Mouse (Mus musculus): ENCODE measurements around the gene Gnl3l. TPM values are rescaled to one million over a fixed set of nuclear protein-coding genes. Genes with fewer than 3 reads are reported as not detected.

The Gnl3l gene
- polyA plus RNA-seq, 1 experiment from 2014 or later, result 26.5 TPM

DNA sequence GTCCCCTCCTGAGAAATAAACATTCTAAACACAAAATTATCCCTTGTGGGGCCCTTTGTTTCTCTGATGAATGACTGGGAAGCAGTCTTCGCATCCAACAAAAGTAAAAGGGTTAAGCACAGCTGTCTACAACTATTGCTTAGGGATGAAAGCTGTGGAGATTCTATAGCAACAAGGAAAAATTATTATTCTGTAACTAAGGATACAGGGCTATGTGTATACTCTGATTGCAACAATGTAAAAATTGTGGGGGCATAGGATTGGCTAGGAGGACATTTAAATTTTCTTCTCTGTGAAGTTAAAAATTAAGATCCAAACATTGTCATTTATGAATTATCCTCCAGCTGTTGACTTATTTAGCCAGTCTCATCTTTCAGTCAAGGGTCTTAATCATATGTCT is 61.1 kb downstream of the Gnl3l start:
- Histone ChIP-seq H3K27me3 (peaks cover 6% of the 10 kb centered on the region; the same call in 1 of the 2 replicates), H3K36me3 (no peaks in the 10 kb centered on the region), H3K4me2 (replicated peaks) (peak overlapping the region; percentile 53), H3K27ac (0 out of 2 replicates have a peak overlapping the region, but pooled peaks have one; percentile 22), H3K4me1 (no peaks in the 10 kb centered on the region), H3K9ac (no peak overlapping the region), H3K4me3 (peak overlapping the region; percentile 24), H3K9me3 (no peaks in the 10 kb centered on the region)
- 77% methylated on average over 1 of the region's 1 CpGs for WGBS
- ATAC-seq (ENCODE audit: low FRiP score, low read depth), result no peak

- no peak overlapping the region; the same call in 1 of the 2 replicates for H3K27ac ChIP-seq
- H3K27me3 ChIP-seq, result peaks cover 6% of the 10 kb centered on the region; the same call in 1 of the 2 replicates
- H3K9ac ChIP-seq, result no peak overlapping the region
- 26% methylated on average over 2 of the region's 2 CpGs for WGBS
- peak; percentile 49 for ATAC-seq (ENCODE audit: low FRiP score, low read depth)
- no peak overlapping the region for H3K4me3 ChIP-seq
- no peaks in the 10 kb centered on the region for H3K36me3 ChIP-seq
- no peak overlapping the region for H3K4me2 ChIP-seq (replicated peaks)
- no peaks in the 10 kb centered on the region for H3K4me1 ChIP-seq
- no peaks in the 10 kb centered on the region for H3K9me3 ChIP-seq
Observed at GRCm38 (mm10) chrX:150955441-150955840, 61.7 kb downstream of the Gnl3l start.

- Histone ChIP-seq H3K27me3 (peaks cover 6% of the 10 kb centered on the region; the same call in 1 of the 2 replicates), H3K36me3 (no peaks in the 10 kb centered on the region), H3K4me3 (no peak overlapping the region), H3K9ac (no peak overlapping the region), H3K9me3 (no peaks in the 10 kb centered on the region), H3K4me1 (no peaks in the 10 kb centered on the region), H3K27ac (no peak overlapping the region), H3K4me2 (replicated peaks) (no peak overlapping the region)
- 73% methylated on average over 1 of the region's 1 CpGs for WGBS
- no peak for ATAC-seq (ENCODE audit: low FRiP score, low read depth)
Observed at GRCm38 (mm10) chrX:150954721-150955120, 62.4 kb downstream of the Gnl3l start.

Other genes starting within 250 kb of the Gnl3l start
- 816 and 832 TPM in 2 replicates for gene Maged2, start 203.0 kb downstream of the Gnl3l start, polyA plus RNA-seq (2015; fragmentation: Nextera tagmentation; extraction: Ambion mirVana)
- gene Fgd1, start 28.8 kb upstream of the Gnl3l start, polyA plus RNA-seq (2015; fragmentation: Nextera tagmentation; extraction: Ambion mirVana), result 15.5 and 16.3 TPM in 2 replicates
- 43.0 and 44.8 TPM in 2 replicates for gene Tsr2, start 79.2 kb upstream of the Gnl3l start, polyA plus RNA-seq (2015; fragmentation: Nextera tagmentation; extraction: Ambion mirVana)
- gene Wnk3, start 180.8 kb upstream of the Gnl3l start, polyA plus RNA-seq (2015; fragmentation: Nextera tagmentation; extraction: Ambion mirVana), result 3.4 and 3.8 TPM in 2 replicates

All from limb, embryonic 13.5 days (tissue).